In the genomic region with DNA sequence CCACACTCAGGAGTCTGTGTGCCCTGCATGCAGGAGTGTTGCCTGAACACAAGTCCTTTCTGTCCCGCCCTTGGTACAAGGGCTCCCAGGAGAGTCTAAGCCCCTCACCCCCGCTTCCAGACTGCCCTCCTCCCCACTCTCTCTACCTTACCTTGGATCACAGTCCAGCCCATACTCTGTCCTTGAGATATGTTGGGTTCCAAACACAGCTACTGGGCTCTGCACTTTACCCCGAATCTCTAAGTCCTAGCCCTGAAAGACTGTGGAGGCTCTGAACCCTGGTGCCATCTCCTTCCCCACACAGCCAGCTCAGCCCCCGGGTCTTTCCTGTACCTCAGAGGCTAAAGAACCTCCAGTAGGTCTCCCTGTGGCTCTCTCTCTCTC, we compare ENCODE assay signal across 9 mouse cellular contexts.
DNase-seq lines count a peak whose midpoint lies in the region; ATAC-seq and TF ChIP-seq lines count a peak whose summit lies in the region.
"Had no signal": no experiment of that assay in that cellular context is flagged by ENCODE, and none has a peak within 500 bp of the region (broad histone marks: within the 10 kb centered on the region; RNA-seq: fewer than 3 reads in every experiment).

No protein-coding gene starts in this region.

- 14% methylated on average over 4 of the region's 4 CpGs for WGBS in heart, embryonic 12.5 days
- WGBS in heart, embryonic 16.5 days = 26% methylated on average over 4 of the region's 4 CpGs
- 15% methylated on average over 4 of the region's 4 CpGs for WGBS in midbrain, embryonic 10.5 days

- no peak for DNase-seq in heart, postnatal 4 days
- DNase-seq in midbrain, embryonic 10.5 days (ENCODE audit: low spot score) = no peak
- DNase-seq in urinary bladder, postnatal 25 days (ENCODE audit: low spot score) = no peak
- DNase-seq in urinary bladder, postnatal 36 days (ENCODE audit: low spot score in 2 of 2) = no peak
- no peak for DNase-seq in kidney, adult 9 months

- H3K4me1 ChIP-seq in heart, embryonic 12.5 days (replicated peaks) = peaks cover 44% of the 10 kb centered on the region
- peaks cover 69% of the 10 kb centered on the region for H3K4me1 ChIP-seq in E14TG2a.4 (replicated peaks; ENCODE audit: low read depth, low read length)
- peaks cover 30% of the 10 kb centered on the region for H3K4me1 ChIP-seq in heart, embryonic 16.5 days (ENCODE audit: control insufficient read depth, insufficient read depth, low read length)
- H3K4me1 ChIP-seq in midbrain, embryonic 10.5 days = peaks cover 58% of the 10 kb centered on the region

- 0 out of 2 replicates have a peak, but pooled peaks cover 3% of the 10 kb centered on the region for H3K36me3 ChIP-seq in heart, embryonic 12.5 days
- H3K36me3 ChIP-seq in E14TG2a.4 (ENCODE audit: insufficient read depth, low read length) = no peaks in the 10 kb centered on the region
- no peaks in the 10 kb centered on the region for H3K36me3 ChIP-seq in heart, embryonic 16.5 days (ENCODE audit: control insufficient read depth, insufficient read depth)
- H3K36me3 ChIP-seq in midbrain, embryonic 10.5 days = no peaks in the 10 kb centered on the region
- H3K36me3 ChIP-seq: G1E had no signal

- H3K9ac ChIP-seq in heart, embryonic 12.5 days = peak overlapping the region; percentile 74
- peak overlapping the region; percentile 76 for H3K9ac ChIP-seq in heart, embryonic 16.5 days (ENCODE audit: low read length)

- H3K27ac ChIP-seq in heart, embryonic 12.5 days (ENCODE audit: poor library complexity, severe bottlenecking) = peak overlapping the region; percentile 96
- peak overlapping the region; percentile 94 for H3K27ac ChIP-seq in heart, embryonic 16.5 days (ENCODE audit: low read length)
- peak overlapping the region; percentile 86 for H3K27ac ChIP-seq in midbrain, embryonic 10.5 days (replicated peaks)

- no peak for TF ChIP-seq CTCF in E14TG2a.4 (conservative IDR thresholded peaks at IDR 0.05; ENCODE audit: low read length)

- H3K9me3 ChIP-seq in heart, embryonic 12.5 days (replicated peaks) = no peaks in the 10 kb centered on the region
- peaks cover 4% of the 10 kb centered on the region for H3K9me3 ChIP-seq in E14TG2a.4 (ENCODE audit: low read length)
- no peaks in the 10 kb centered on the region for H3K9me3 ChIP-seq in heart, embryonic 16.5 days (replicated peaks; ENCODE audit: control insufficient read depth, low read length)
- H3K9me3 ChIP-seq in midbrain, embryonic 10.5 days (replicated peaks) = no peaks in the 10 kb centered on the region

- H3K27me3 ChIP-seq in heart, embryonic 12.5 days (replicated peaks) = no peaks in the 10 kb centered on the region
- H3K27me3 ChIP-seq in E14TG2a.4 (ENCODE audit: insufficient read depth, low read length) = no peaks in the 10 kb centered on the region
- H3K27me3 ChIP-seq in heart, embryonic 16.5 days (ENCODE audit: control insufficient read depth, insufficient read depth, low read length) = no peaks in the 10 kb centered on the region
- H3K27me3 ChIP-seq in midbrain, embryonic 10.5 days (ENCODE audit: low read depth, poor library complexity, severe bottlenecking) = no peaks in the 10 kb centered on the region

- peak overlapping the region; percentile 64 for H3K4me2 ChIP-seq in heart, embryonic 12.5 days
- H3K4me2 ChIP-seq in heart, embryonic 16.5 days (ENCODE audit: low read depth, low read length) = peak overlapping the region; percentile 60

- ATAC-seq in heart, embryonic 12.5 days (ENCODE audit: insufficient number of reproducible peaks, low FRiP score) = peak; percentile 4
- ATAC-seq in heart, embryonic 16.5 days (replicated peaks; ENCODE audit: extremely low read depth, insufficient read depth, low FRiP score) = no peak

- H3K4me3 ChIP-seq in heart, embryonic 12.5 days = peak overlapping the region; percentile 48
- H3K4me3 ChIP-seq in E14TG2a.4 (replicated peaks; ENCODE audit: low read length) = peak overlapping the region; percentile 87
- H3K4me3 ChIP-seq in heart, embryonic 16.5 days (ENCODE audit: low read length) = peak overlapping the region; percentile 53
- H3K4me3 ChIP-seq in midbrain, embryonic 10.5 days = peak overlapping the region; percentile 45
